Mouse (Mus musculus) kidney, embryonic 14.5 days (tissue): ENCODE measurements around the gene Elp6. TPM values are rescaled to one million over a fixed set of nuclear protein-coding genes. Genes with fewer than 3 reads are reported as not detected.
A peak's percentile ranks its signal among the peaks of the same experiment; 100 is the strongest.

Source experiments
- ATAC-seq: fragments of 200-750 bp; cut with Nextera tagmentation; 2 replicates; pipeline ENCODE4 v1.8.0; 2017; ENCODE audit warnings: moderate number of reproducible peaks, mild to moderate bottlenecking, moderate TSS enrichment, moderate library complexity; ENCODE audit not compliant: low FRiP score, low TSS enrichment
- H3K27ac ChIP-seq: fragments of 300-500 bp; sonication (generic); 2 replicates; pipeline ENCODE4 v1.5.1; 2014; ENCODE audit warnings: low read depth, mild to moderate bottlenecking, low read length, moderate library complexity, mixed read lengths
- H3K27me3 ChIP-seq: fragments of 300-500 bp; sonication (generic); 2 replicates; pipeline ENCODE4 v1.6.1; 2014; ENCODE audit warnings: mild to moderate bottlenecking, low read length; ENCODE audit not compliant: control insufficient read depth, insufficient read depth
- H3K36me3 ChIP-seq: fragments of 300-500 bp; sonication (generic); 2 replicates; pipeline ENCODE4 v1.6.1; 2014; ENCODE audit warnings: low read length, mixed read lengths; ENCODE audit not compliant: control insufficient read depth, insufficient read depth
- H3K4me1 ChIP-seq: fragments of 300-500 bp; sonication (generic); 2 replicates; pipeline ENCODE4 v1.6.1; 2014; ENCODE audit warnings: low read length, mixed read lengths; ENCODE audit not compliant: control insufficient read depth, insufficient read depth
- H3K4me2 ChIP-seq: fragments of 300-500 bp; sonication (generic); replicated peaks from 2 replicates; pipeline ENCODE4 v1.6.1; 2014; ENCODE audit warnings: low read depth, mild to moderate bottlenecking, low read length
- H3K4me3 ChIP-seq: fragments of 300-500 bp; sonication (generic); 2 replicates; pipeline ENCODE4 v1.5.1; 2014; ENCODE audit warnings: mild to moderate bottlenecking, low read length
- H3K9ac ChIP-seq: fragments of 300-500 bp; sonication (generic); 2 replicates; pipeline ENCODE4 v1.6.1; 2014; ENCODE audit warnings: low read depth, mild to moderate bottlenecking, low read length, moderate library complexity
- H3K9me3 ChIP-seq: fragments of 300-500 bp; sonication (generic); 2 replicates; pipeline ENCODE4 v1.6.1; 2016; ENCODE audit warnings: low read length; ENCODE audit not compliant: control insufficient read depth
- WGBS: fragments of 180-500 bp; shearing (Covaris S2); extraction: QIAGEN DNeasy Blood & Tissue Kit; methylation state at CpG from one replicate; pipeline ENCODE4 v1.1.7; 2014; 5-methylcytosine and 5-hydroxymethylcytosine counted together
- polyA plus RNA-seq: library from polyadenylated mRNA; unstranded; fragments of >200 nt; fragmentation: Nextera tagmentation; extraction: Ambion mirVana; gene quantifications from 2 replicates; pipeline ENCODE4 v1.2.1, GENCODE M21; 2014

Elp6 gene
- polyA plus RNA-seq = 32.3 and 33.8 TPM in 2 replicates

DNA sequence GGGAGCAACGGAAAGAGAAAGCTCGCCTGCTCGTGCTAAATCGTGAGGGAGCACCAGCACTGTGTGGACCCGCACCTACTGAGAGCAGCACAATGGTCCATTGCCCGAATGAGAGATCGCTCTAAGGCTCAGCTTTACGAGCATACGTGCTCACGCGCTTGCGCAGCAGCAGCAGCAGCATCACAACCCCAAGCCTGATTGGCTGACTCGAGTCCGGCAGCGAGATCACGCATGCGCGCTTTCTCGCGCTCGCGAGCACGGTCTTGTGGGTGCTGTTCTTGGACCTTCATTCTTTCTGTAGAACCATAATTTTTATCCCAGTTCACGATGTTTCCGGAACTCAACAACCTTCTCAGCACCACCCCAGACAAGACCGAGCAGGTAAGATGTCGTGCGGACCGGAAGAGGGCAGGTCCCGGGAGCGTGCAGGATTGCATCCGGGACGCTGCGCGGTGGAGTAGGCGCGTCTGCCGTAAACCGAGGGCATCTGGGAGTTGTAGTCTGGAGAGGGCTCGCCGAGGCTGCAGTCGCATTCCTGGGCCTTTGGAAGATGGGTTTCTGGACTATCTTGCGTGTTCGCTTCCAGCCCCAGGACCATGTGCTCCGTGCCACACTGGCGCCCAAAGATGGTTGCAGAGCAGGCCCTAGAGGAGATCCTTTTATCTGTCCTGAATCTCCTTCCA, at the start of gene Elp6:
Gene Elp6, plus strand, starts transcription at position 205 of the 683 bp plus-strand sequence.
- peaks cover 5% of the 10 kb centered on the region; the same call in 1 of the 2 replicates for H3K36me3 ChIP-seq
- H3K9me3 ChIP-seq = 0 out of 2 replicates have a peak, but pooled peaks cover 2% of the 10 kb centered on the region
- H3K27me3 ChIP-seq = no peaks in the 10 kb centered on the region
- under 1% methylated on average over 46 of the region's 46 CpGs for WGBS
- peak within 1 kb of the TSS; percentile 55 for H3K4me3 ChIP-seq
- peak; percentile 99 for ATAC-seq
- no peaks in the 10 kb centered on the region for H3K4me1 ChIP-seq
- peak within 1 kb of the TSS; percentile 95 for H3K27ac ChIP-seq
- peak within 1 kb of the TSS; percentile 62 for H3K4me2 ChIP-seq
- peak within 1 kb of the TSS; percentile 75 for H3K9ac ChIP-seq

DNA sequence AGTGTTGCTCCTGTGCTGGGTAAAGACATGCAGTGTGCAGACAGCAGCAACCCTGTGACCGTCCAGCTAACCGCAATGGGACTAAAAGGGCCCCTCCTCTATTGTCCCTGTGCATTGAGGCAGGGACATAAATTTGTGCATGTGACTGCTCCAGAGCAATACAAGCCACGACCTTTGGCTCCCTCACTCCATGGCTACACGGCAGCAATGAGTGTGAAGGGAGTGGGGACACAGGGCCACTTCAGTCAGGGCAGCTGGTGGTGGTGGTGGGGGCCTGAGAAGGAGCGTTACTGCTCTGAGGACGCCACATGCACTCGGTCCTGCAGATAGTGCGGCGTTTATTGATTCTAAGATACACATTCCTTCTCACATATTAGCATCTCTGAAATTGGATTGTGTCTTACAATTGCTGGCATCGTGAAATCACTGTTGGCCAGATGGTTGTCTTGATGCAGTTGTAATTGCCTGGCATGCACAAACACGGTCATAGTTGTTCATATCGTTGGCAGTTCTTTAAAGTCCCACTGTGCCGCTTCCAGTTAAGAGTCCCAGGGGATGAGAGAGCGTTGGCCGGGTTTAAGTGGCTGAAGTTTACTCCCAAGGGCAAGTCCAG, 49.5 kb upstream of the Elp6 start:
- Histone ChIP-seq H3K4me3 (no peak overlapping the region), H3K9ac (no peak overlapping the region), H3K4me1 (no peaks in the 10 kb centered on the region), H3K27ac (no peak overlapping the region), H3K36me3 (no peaks in the 10 kb centered on the region), H3K27me3 (no peaks in the 10 kb centered on the region), H3K9me3 (no peaks in the 10 kb centered on the region), H3K4me2 (no peak overlapping the region)
- no peak for ATAC-seq
- WGBS = 57% methylated on average over 15 of the region's 15 CpGs

DNA sequence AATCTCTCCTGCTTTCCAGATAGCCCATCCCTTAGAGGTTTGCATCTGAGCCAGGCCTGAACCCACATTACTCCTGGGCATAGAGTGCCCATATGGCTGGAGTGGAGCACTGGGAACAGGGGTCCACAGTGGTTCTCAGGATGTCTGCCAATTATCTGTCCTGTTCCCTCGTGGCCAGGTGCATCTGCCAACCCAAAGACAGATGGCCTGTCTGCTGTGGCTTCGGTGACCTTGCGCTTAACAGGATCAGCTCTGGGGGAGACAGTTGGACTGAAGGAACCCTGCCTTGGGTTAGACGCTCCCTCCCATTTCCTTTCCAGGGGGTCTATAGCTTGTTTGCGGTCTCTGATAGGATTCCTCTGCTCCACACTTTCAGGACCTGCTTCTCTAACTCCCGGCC, 46.3 kb upstream of the Elp6 start:
- H3K9ac ChIP-seq = no peak overlapping the region
- no peak overlapping the region for H3K4me2 ChIP-seq
- H3K27me3 ChIP-seq = no peaks in the 10 kb centered on the region
- H3K4me1 ChIP-seq = no peaks in the 10 kb centered on the region
- no peaks in the 10 kb centered on the region for H3K9me3 ChIP-seq
- no peak overlapping the region for H3K27ac ChIP-seq
- no peaks in the 10 kb centered on the region for H3K36me3 ChIP-seq
- no peak for ATAC-seq
- no peak overlapping the region for H3K4me3 ChIP-seq
- WGBS = 68% methylated on average over 6 of the region's 6 CpGs

DNA sequence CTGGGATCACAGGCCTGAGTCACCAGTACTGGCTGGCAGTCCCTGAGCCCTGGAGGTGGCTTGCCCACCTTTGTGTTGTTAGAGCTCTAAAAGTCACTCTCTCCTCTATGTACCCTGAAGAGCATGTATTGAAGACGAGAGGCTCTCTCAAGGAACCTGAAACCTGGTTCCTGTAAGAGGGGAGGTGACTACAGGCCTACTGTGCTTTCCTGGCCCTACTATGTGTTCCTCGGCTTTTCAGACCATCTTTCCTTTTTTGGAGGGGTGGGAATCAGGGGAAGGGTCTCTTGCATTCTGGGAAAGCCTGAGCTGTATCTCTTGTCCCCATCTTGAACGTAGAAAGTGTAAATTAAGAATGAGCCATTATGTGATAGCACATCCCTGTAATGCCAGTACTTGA, 45.9 kb upstream of the Elp6 start:
- H3K4me2 ChIP-seq = no peak overlapping the region
- H3K4me3 ChIP-seq = no peak overlapping the region
- H3K27ac ChIP-seq = no peak overlapping the region
- H3K4me1 ChIP-seq = no peaks in the 10 kb centered on the region
- no peaks in the 10 kb centered on the region for H3K27me3 ChIP-seq
- H3K36me3 ChIP-seq = no peaks in the 10 kb centered on the region
- WGBS = 73% methylated on average over 3 of the region's 3 CpGs
- H3K9me3 ChIP-seq = no peaks in the 10 kb centered on the region
- ATAC-seq = no peak
- no peak overlapping the region for H3K9ac ChIP-seq

DNA sequence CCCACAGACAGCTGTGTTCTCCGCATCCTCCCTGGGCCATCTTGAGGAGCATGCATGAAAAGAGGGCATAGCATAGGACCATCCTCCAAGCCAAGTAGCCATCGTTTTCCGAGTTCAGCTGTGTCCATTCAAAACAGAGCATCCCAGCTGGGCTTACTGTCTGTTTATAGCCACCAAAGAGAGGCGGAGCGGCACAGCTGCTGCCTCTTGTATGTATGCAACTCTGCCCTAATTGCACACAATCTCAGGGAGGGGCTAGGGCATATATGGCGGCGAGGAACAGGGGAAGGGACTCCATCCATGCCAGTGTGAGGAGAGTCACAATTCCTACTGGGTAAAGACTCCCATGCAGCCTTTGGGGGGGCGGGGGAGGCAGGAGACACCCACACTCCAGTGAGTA, 41.8 kb upstream of the Elp6 start:
- H3K4me3 ChIP-seq = no peak overlapping the region
- H3K27ac ChIP-seq = no peak overlapping the region
- no peak overlapping the region for H3K4me2 ChIP-seq
- no peaks in the 10 kb centered on the region for H3K9me3 ChIP-seq
- no peaks in the 10 kb centered on the region for H3K36me3 ChIP-seq
- ATAC-seq = no peak
- no peaks in the 10 kb centered on the region for H3K4me1 ChIP-seq
- WGBS = 85% methylated on average over 8 of the region's 8 CpGs
- no peak overlapping the region for H3K9ac ChIP-seq
- H3K27me3 ChIP-seq = no peaks in the 10 kb centered on the region

DNA sequence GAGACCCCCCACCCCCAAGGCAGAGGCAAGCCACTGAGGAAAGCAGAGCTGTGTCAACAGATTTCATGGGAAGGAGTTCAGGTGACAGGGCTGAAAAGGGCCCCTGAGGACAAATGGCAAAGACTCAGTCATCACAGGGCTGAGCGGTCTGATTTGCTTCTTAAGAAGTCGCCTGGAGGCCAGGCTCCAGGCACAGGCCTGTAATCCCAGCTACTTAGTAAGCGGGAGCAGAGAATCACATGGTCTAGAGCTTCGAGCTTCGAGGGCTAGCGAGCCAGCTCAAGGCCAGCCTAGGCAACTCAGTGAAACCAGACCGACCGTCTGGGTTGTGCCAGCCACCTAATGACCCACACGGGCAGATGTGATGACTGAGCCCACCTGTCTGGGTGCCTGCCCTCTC, 40.0 kb upstream of the Elp6 start:
- WGBS = 70% methylated on average over 9 of the region's 9 CpGs
- no peak overlapping the region for H3K27ac ChIP-seq
- H3K27me3 ChIP-seq = no peaks in the 10 kb centered on the region
- no peaks in the 10 kb centered on the region for H3K36me3 ChIP-seq
- no peak overlapping the region for H3K4me2 ChIP-seq
- no peaks in the 10 kb centered on the region for H3K9me3 ChIP-seq
- ATAC-seq = peak; percentile 60; the same call in 1 of the 2 replicates
- H3K9ac ChIP-seq = no peak overlapping the region
- H3K4me1 ChIP-seq = no peaks in the 10 kb centered on the region
- H3K4me3 ChIP-seq = no peak overlapping the region

DNA sequence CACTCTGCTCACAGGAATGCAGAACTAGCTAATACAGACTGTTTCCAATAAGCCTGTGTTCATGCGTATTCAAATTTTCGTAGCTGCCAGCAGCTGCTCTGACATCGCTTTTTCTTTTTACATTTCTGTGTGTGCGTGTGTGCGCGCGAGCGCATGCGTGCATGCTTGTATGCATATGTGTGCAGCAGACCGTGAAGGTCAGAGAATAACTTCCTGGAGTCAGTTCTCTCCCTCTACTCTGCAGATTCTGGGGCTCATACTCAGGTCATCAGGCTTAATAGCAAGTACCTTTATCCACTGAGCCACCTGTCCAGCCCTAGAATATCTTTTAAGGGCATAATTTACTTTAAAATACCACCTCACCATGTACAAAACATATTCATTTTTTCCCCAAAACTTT, 36.6 kb upstream of the Elp6 start:
- 91% methylated on average over 10 of the region's 10 CpGs for WGBS
- Histone ChIP-seq H3K9me3 (no peaks in the 10 kb centered on the region), H3K4me2 (no peak overlapping the region), H3K27ac (no peak overlapping the region), H3K27me3 (no peaks in the 10 kb centered on the region), H3K36me3 (no peaks in the 10 kb centered on the region), H3K4me3 (no peak overlapping the region), H3K9ac (no peak overlapping the region), H3K4me1 (no peaks in the 10 kb centered on the region)
- no peak for ATAC-seq

DNA sequence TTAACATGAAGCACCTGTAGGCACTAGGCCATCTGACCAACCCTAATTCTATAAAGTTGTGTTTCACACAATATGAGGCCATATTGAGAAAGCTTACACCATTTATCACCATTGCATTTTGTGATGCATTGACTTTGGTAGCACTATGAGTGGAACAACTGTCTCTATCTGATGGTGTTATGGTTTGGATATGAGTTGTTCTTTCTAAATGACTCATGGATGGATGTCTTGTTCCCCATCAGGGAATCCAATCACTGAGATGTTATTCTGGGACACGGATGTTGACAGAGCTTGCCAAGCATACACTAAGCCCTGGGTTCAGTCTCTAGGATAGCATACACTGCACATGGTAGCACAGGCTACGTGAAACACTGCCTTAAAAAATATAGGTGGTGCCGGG, 32.6 kb upstream of the Elp6 start:
- Histone ChIP-seq H3K27ac (no peak overlapping the region), H3K36me3 (no peaks in the 10 kb centered on the region), H3K9ac (no peak overlapping the region), H3K9me3 (no peaks in the 10 kb centered on the region), H3K4me2 (no peak overlapping the region), H3K4me3 (no peak overlapping the region), H3K27me3 (no peaks in the 10 kb centered on the region), H3K4me1 (no peaks in the 10 kb centered on the region)
- no peak for ATAC-seq
- 92% methylated on average over 3 of the region's 3 CpGs for WGBS

DNA sequence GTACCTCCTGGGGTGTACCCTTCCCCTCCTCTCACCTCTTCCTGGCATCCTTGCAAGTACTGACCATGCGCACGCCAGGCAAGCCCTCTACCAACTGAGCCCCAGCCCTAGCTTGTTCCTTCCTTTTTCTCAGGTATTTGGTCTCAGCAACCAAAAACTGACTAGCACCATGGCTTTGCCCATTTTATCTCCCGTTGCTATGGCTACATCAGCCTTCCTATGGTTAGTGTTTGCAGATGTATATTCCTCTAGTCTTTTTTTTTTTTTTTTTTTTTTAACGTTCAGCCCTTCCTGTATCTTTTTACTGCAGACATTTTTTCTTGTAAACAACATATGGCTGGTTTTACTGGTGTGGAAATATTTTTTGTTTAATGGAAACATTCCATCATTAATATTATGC, 31.5 kb upstream of the Elp6 start:
- H3K4me2 ChIP-seq = no peak overlapping the region
- H3K9me3 ChIP-seq = no peaks in the 10 kb centered on the region
- H3K4me1 ChIP-seq = no peaks in the 10 kb centered on the region
- no peak overlapping the region for H3K9ac ChIP-seq
- H3K27ac ChIP-seq = no peak overlapping the region
- no peak for ATAC-seq
- H3K36me3 ChIP-seq = no peaks in the 10 kb centered on the region
- WGBS = 73% methylated on average over 4 of the region's 4 CpGs
- no peaks in the 10 kb centered on the region for H3K27me3 ChIP-seq
- no peak overlapping the region for H3K4me3 ChIP-seq
